8 mouse cellular contexts compared by ENCODE assay signal in genomic region chr13:67108194-67108820, GRCm38 (mm10). TPM values are rescaled to one million over a fixed set of nuclear protein-coding genes. Genes with fewer than 3 reads are reported as not detected.
A peak's percentile ranks its signal among the peaks of the same experiment; 100 is the strongest.
DNase-seq lines count a peak whose midpoint lies in the region; ATAC-seq and TF ChIP-seq lines count a peak whose summit lies in the region.

Gene Gm28557 (minus strand): TSS chr13:67108604.

- peak; percentile 92 for ATAC-seq in G1E (ENCODE audit: extremely low read depth, insufficient number of reproducible peaks, low FRiP score, poor library complexity, severe bottlenecking)
- ATAC-seq in forebrain, embryonic 15.5 days (replicated peaks), result peak; percentile 99
- peak; percentile 98 for ATAC-seq in neutrophil, adult 5-6 weeks (ENCODE audit: extremely low read depth, insufficient number of reproducible peaks, low FRiP score, poor library complexity, severe bottlenecking)

- H3K9me3 ChIP-seq in G1E (replicated peaks), result no peaks in the 10 kb centered on the region
- no peaks in the 10 kb centered on the region for H3K9me3 ChIP-seq in forebrain, embryonic 15.5 days

- peak within 1 kb of the TSS; percentile 51 for H3K27ac ChIP-seq in forebrain, embryonic 15.5 days (replicated peaks)

- intact Hi-C loops in heart, postnatal 25 days (cut with DNase I), result loop anchor here (1.0 to 10.0 kb wide), 3 partner anchors 48 to 446 kb away; partner anchors contain the start of gene Zfp748

- peaks cover 22% of the 10 kb centered on the region for H3K4me1 ChIP-seq in G1E (ENCODE audit: insufficient read depth, low read depth, low read length)
- H3K4me1 ChIP-seq in forebrain, embryonic 15.5 days, result peaks cover 9% of the 10 kb centered on the region
- H3K4me1 ChIP-seq in lung, adult 2 months (ENCODE audit: control insufficient read depth, insufficient read depth, low read length), result 0 out of 2 replicates have a peak, but pooled peaks cover 2% of the 10 kb centered on the region

- DNase-seq in G1E (ENCODE audit: low spot score), result peak; percentile 70
- peak; percentile 91 for DNase-seq in cerebellum, adult 11-12 months
- DNase-seq in heart, postnatal 25 days (ENCODE audit: low spot score), result peak; percentile 79
- DNase-seq in layer of hippocampus, adult 18-20 months (ENCODE audit: low spot score in 2 of 2), result peak; percentile 90 to 99
- peak; percentile 80 for DNase-seq in lung, adult 2 months
- peak; percentile 71 to 88 for DNase-seq in thymus, adult 18-20 months

- H3K9ac ChIP-seq in forebrain, embryonic 15.5 days (replicated peaks), result peak within 1 kb of the TSS; percentile 56

- H3K4me3 ChIP-seq in G1E (ENCODE audit: low read depth, low read length), result peak within 1 kb of the TSS; percentile 77
- peak within 1 kb of the TSS; percentile 55 for H3K4me3 ChIP-seq in forebrain, embryonic 15.5 days
- peak within 1 kb of the TSS; percentile 91 for H3K4me3 ChIP-seq in lung, adult 2 months (replicated peaks; ENCODE audit: extremely low read depth, low read depth, low read length)

- H3K36me3 ChIP-seq in G1E (replicated peaks), result peaks cover 15% of the 10 kb centered on the region
- H3K36me3 ChIP-seq in forebrain, embryonic 15.5 days, result no peaks in the 10 kb centered on the region

- peak; percentile 48; the same call in 1 of the 2 replicates for TF ChIP-seq POLR2A in lung, adult 2 months (IDR thresholded peaks at IDR 0.05; ENCODE audit: borderline replicate concordance, extremely low read depth, low read depth, low read length)

- under 1% methylated on average over 17 of the region's 17 CpGs for WGBS in forebrain, embryonic 15.5 days
- under 1% methylated on average over 17 of the region's 17 CpGs for WGBS in lung, adult 2 months

- H3K27me3 ChIP-seq in G1E (ENCODE audit: insufficient read depth, low read length), result no peaks in the 10 kb centered on the region; the same call in 1 of the 2 replicates
- no peaks in the 10 kb centered on the region for H3K27me3 ChIP-seq in forebrain, embryonic 15.5 days

- TF ChIP-seq CTCF in G1E (IDR thresholded peaks at IDR 0.05; ENCODE audit: low read depth, low read length), result peak; percentile 81
- TF ChIP-seq CTCF in lung, adult 2 months (IDR thresholded peaks at IDR 0.05; ENCODE audit: insufficient read depth, low read length), result peak; percentile 45

- H3K4me2 ChIP-seq in forebrain, embryonic 15.5 days (replicated peaks), result peak within 1 kb of the TSS; percentile 75

RNA-seq across cellular contexts. Expression of gene Gm28557, which starts in this region (rescaled TPM):
- total RNA-seq in G1E (2014; fragmentation: Nextera tagmentation) (6.2 and 12.0 TPM in 2 replicates), G1E (2017) (5.3 and 9.3 TPM in 2 replicates)
- 0.19 and 0.23 TPM in 2 replicates for polyA plus RNA-seq in G1E (2012)
- 1.1 and 1.9 TPM in 2 replicates for polyA plus RNA-seq in forebrain, embryonic 15.5 days (2015; fragmentation: Nextera tagmentation; extraction: Ambion mirVana)
- 1 to 10 TPM; 2.0 to 3.3 TPM for total RNA-seq in heart, postnatal 25 days (2021)
- total RNA-seq in layer of hippocampus, adult 18-20 months (2021), result 1 to 10 TPM; 2.9 to 3.1 TPM
- 1.5 and 3.1 TPM in 2 replicates for polyA plus RNA-seq in lung, adult 2 months (2012; rRNA removed)
- 0.98 and 5.4 TPM in 2 replicates for total RNA-seq in neutrophil, adult 5-6 weeks (2017)

Comparison
In these comparisons a context has a peak if more than half of its experiments do, and no peak if none do; other contexts are left out.
1. Peak in every context shown above with its lines: DNase-seq, ATAC-seq, H3K4me3 ChIP-seq and H3K27ac ChIP-seq.